Mouse (Mus musculus) midbrain, embryonic 12.5 days (tissue): Measurements from ENCODE around the gene Stag1. TPM values are rescaled to one million over a fixed set of nuclear protein-coding genes. Genes with fewer than 3 reads are reported as not detected.

ENCODE experiments used
- ATAC-seq: fragments of 200-750 bp; cut with Nextera tagmentation; 2 replicates; pipeline ENCODE4 v1.8.0; 2017; ENCODE audit warnings: low read depth, moderate TSS enrichment, moderate library complexity; ENCODE audit not compliant: low FRiP score
- H3K27ac ChIP-seq: fragments of 300-500 bp; sonication (generic); replicated peaks from 2 replicates; pipeline ENCODE4 v1.5.1; 2016; ENCODE audit warnings: mild to moderate bottlenecking
- H3K27me3 ChIP-seq: fragments of 300-500 bp; sonication (generic); 2 replicates; pipeline ENCODE4 v1.6.1; 2016; ENCODE audit warnings: mild to moderate bottlenecking
- H3K36me3 ChIP-seq: fragments of 300-500 bp; sonication (generic); 2 replicates; pipeline ENCODE4 v1.6.1; 2016
- H3K4me1 ChIP-seq: fragments of 300-500 bp; sonication (generic); 2 replicates; pipeline ENCODE4 v1.6.1; 2016
- H3K4me2 ChIP-seq: fragments of 300-500 bp; sonication (generic); replicated peaks from 2 replicates; pipeline ENCODE4 v1.6.1; 2016; ENCODE audit warnings: mild to moderate bottlenecking, moderate library complexity
- H3K4me3 ChIP-seq: fragments of 300-500 bp; sonication (generic); 2 replicates; pipeline ENCODE4 v1.5.1; 2016; ENCODE audit warnings: mild to moderate bottlenecking
- H3K9ac ChIP-seq: fragments of 300-500 bp; sonication (generic); replicated peaks from 2 replicates; pipeline ENCODE4 v1.6.1; 2016; ENCODE audit warnings: mild to moderate bottlenecking, moderate library complexity
- H3K9me3 ChIP-seq: fragments of 300-500 bp; sonication (generic); 2 replicates; pipeline ENCODE4 v1.6.1; 2016; ENCODE audit warnings: mild to moderate bottlenecking
- WGBS: fragments of 180-500 bp; shearing (Covaris S2); methylation state at CpG from one replicate; pipeline ENCODE4 v1.1.7; 2016; 5-methylcytosine and 5-hydroxymethylcytosine counted together
- polyA plus RNA-seq: library from polyadenylated mRNA; unstranded; fragments of >200 nt; fragmentation: Nextera tagmentation; extraction: Ambion mirVana; gene quantifications from 2 replicates; pipeline ENCODE4 v1.2.1, GENCODE M21; 2016

Gene Stag1
- polyA plus RNA-seq, 1 experiment from 2014 or later, result 63.6 TPM

DNA sequence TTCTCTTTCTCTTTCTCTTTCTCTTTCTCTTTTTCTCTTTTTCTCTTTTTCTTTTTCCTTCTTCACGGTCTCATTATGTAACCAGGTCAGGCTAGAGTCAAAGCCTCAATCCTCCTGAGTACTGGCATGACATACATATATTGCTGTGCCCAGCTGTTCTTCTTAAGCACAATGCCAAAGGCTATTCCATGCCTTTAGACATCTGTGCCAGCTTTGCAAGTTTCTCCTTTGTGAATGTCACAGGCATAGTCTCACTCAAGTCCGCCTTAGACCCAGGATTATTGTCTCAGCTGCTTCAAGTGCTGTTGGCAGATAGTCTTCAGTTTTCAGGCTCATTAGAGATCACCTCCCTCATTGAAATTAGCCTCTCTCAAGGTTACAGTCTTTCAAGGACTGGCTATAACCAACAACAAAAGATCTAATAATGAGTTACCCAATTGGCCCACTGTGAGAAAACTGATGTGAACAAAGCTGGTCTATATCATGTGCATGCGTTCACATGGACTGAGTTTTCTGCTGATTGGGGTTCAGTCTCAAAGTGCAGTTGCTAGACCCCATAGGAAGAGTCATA is 16.0 kb downstream of the Stag1 start:
- Histone ChIP-seq H3K9ac (no peak overlapping the region), H3K9me3 (no peaks in the 10 kb centered on the region), H3K27me3 (no peaks in the 10 kb centered on the region; the same call in 1 of the 2 replicates), H3K4me3 (no peak overlapping the region), H3K4me2 (no peak overlapping the region), H3K4me1 (peaks cover 12% of the 10 kb centered on the region; the same call in 1 of the 2 replicates), H3K27ac (no peak overlapping the region), H3K36me3 (no peaks in the 10 kb centered on the region)
- no peak for ATAC-seq
- WGBS, result 73% methylated on average over 3 of the region's 3 CpGs

DNA sequence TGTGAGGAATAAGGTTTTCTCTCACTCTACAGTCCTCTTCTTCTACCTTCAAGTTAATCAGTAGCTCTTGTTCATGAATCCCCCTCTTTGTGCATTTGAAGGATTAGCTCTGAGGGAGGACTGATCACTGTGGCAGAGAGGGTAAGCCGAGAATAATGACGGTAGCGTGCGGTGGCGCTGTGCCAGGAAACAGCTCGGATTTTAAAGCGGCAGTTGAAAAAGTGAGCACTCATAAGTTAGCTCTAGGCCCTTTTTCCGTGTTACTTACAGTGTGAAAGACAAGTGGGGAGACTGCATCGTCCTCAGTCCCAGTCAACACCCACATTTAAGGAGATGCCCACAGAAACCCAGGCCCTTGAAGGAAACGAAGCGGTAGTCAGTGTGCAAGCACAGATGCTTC is 19.3 kb downstream of the Stag1 start:
- ATAC-seq, result no peak
- Histone ChIP-seq H3K4me2 (0 out of 2 replicates have a peak overlapping the region, but pooled peaks have one; percentile 14), H3K27me3 (no peaks in the 10 kb centered on the region; the same call in 1 of the 2 replicates), H3K4me1 (peaks cover 15% of the 10 kb centered on the region; the same call in 1 of the 2 replicates), H3K9me3 (no peaks in the 10 kb centered on the region), H3K27ac (peak overlapping the region; percentile 49; the same call in 1 of the 2 replicates), H3K4me3 (no peak overlapping the region), H3K9ac (no peak overlapping the region; the same call in 1 of the 2 replicates), H3K36me3 (no peaks in the 10 kb centered on the region)
- WGBS, result 23% methylated on average over 11 of the region's 11 CpGs

DNA sequence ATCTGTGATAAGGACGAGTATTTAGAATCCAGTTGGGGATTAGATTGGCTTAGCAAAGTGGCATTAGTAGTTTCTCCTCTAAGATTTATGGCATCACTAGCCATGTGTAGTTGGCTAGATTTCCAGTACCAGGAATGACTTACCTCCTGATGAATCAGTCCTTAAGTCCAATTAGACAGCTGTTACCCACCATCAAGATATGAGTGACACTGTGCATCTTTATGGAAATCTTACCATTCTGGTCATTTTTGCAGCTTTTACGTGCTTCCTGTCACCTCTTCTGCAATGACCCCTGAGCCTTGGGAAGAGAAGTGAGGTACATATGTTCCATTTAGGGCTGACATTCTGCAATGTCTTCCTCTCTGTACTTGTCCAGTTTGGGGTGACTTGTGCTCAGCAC is 28.7 kb downstream of the Stag1 start:
- WGBS, result 79% methylated on average over 2 of the region's 2 CpGs
- H3K36me3 ChIP-seq, result no peaks in the 10 kb centered on the region
- H3K9me3 ChIP-seq, result no peaks in the 10 kb centered on the region
- no peak overlapping the region for H3K27ac ChIP-seq
- no peak overlapping the region for H3K9ac ChIP-seq
- H3K4me1 ChIP-seq, result no peaks in the 10 kb centered on the region
- no peaks in the 10 kb centered on the region for H3K27me3 ChIP-seq
- no peak for ATAC-seq
- no peak overlapping the region for H3K4me2 ChIP-seq
- no peak overlapping the region for H3K4me3 ChIP-seq

DNA sequence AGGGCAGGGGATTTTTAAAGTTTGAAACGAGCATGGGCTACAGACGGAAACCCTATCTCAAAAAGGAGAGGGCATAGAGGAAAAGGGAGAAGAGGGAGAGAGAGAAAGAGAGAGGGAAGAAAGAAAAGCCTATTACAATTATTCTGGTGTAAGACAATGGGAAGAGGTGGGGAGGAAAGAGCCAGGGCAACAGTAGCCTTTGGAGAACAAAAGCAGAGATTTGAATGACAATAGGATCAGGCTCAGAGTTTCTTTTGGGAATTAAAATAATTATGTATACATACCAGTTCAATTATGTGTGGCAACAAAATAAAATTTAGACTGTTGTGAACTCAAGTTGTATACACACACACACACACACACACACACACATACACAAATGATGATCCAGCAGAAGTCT is 43.2 kb downstream of the Stag1 start:
- ATAC-seq, result no peak
- H3K4me3 ChIP-seq, result no peak overlapping the region
- H3K27ac ChIP-seq, result 0 out of 2 replicates have a peak overlapping the region, but pooled peaks have one; percentile 97
- H3K36me3 ChIP-seq, result no peaks in the 10 kb centered on the region
- H3K9me3 ChIP-seq, result no peaks in the 10 kb centered on the region
- H3K9ac ChIP-seq, result 0 out of 2 replicates have a peak overlapping the region, but pooled peaks have one; percentile 0
- peak overlapping the region; percentile 72 for H3K4me2 ChIP-seq
- WGBS, result 19% methylated on average over 2 of the region's 2 CpGs
- peaks cover 31% of the 10 kb centered on the region for H3K4me1 ChIP-seq
- H3K27me3 ChIP-seq, result no peaks in the 10 kb centered on the region

DNA sequence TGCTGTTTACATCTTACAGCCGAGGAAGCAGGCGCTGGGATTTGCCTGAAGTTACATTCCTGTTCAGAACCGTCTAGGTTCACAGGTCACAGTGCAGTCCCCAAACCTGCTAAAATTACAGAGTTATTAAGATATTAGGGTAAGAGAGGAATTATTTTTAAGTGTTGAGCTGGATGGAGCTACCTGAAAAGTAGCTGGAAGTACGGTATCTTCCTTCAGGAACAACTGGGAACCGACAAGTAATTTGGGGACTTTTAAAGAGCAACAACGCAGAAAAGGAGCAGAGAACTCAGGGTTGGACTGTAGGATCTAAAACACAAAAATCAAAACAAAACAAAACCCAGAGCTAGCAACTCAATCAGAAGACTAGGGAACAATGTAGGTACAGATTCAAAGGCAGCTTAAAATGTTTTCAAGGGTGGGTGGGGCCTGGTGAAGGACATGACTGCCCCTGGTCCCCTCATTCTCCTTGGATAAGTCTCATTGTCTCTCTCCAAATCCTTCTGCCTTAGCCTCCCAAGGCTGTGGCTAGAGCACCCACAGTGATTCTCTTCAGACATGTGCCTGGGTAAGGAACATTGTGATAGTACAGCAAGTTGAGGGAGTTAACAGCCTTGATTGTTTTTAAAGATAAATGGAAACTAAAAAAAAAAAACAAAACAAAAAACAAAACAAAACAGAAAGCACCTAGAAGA is 43.9 kb downstream of the Stag1 start:
- Histone ChIP-seq H3K9ac (0 out of 2 replicates have a peak overlapping the region, but pooled peaks have one; percentile 0), H3K4me1 (peaks cover 34% of the 10 kb centered on the region), H3K4me2 (peak overlapping the region; percentile 72), H3K36me3 (no peaks in the 10 kb centered on the region), H3K27me3 (no peaks in the 10 kb centered on the region), H3K9me3 (no peaks in the 10 kb centered on the region), H3K4me3 (peak overlapping the region; percentile 84), H3K27ac (peak overlapping the region; percentile 97)
- ATAC-seq, result no peak
- 17% methylated on average over 6 of the region's 6 CpGs for WGBS

DNA sequence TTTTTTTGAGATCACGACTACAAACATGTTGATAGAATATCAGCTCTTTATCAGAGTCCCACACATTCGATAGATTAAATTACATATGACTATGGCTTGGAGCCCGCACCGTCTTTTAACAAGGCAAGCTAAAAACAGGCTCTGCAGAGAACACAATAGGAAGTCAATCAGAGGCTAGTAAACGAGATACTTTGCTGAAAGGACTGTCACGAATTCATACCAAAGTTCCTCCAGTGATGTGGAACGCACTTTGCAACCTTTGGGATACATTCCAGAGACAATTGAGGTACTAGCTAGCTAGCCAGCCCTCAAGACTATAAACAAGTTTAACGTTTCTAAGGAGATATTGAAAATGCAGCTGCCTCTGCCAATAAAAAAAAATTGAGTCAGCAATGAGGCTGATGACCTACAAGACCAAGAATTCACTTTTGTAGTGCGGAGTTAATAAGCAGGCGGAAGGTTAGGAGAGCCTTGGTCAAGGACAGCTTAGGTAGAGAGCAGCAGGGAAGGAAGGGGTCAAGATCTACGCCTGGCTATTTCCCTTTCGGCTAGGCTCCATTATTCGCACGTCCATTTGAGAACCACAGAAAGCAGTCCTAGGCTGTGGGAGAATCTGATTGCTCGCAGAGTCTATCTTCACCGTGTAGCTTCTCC is 44.7 kb downstream of the Stag1 start:
- Histone ChIP-seq H3K9me3 (no peaks in the 10 kb centered on the region), H3K36me3 (no peaks in the 10 kb centered on the region), H3K4me2 (peak overlapping the region; percentile 72), H3K27ac (peak overlapping the region; percentile 97), H3K27me3 (no peaks in the 10 kb centered on the region), H3K9ac (peak overlapping the region; percentile 65), H3K4me1 (peaks cover 34% of the 10 kb centered on the region), H3K4me3 (peak overlapping the region; percentile 84)
- 3% methylated on average over 16 of the region's 16 CpGs for WGBS
- ATAC-seq, result no peak

DNA sequence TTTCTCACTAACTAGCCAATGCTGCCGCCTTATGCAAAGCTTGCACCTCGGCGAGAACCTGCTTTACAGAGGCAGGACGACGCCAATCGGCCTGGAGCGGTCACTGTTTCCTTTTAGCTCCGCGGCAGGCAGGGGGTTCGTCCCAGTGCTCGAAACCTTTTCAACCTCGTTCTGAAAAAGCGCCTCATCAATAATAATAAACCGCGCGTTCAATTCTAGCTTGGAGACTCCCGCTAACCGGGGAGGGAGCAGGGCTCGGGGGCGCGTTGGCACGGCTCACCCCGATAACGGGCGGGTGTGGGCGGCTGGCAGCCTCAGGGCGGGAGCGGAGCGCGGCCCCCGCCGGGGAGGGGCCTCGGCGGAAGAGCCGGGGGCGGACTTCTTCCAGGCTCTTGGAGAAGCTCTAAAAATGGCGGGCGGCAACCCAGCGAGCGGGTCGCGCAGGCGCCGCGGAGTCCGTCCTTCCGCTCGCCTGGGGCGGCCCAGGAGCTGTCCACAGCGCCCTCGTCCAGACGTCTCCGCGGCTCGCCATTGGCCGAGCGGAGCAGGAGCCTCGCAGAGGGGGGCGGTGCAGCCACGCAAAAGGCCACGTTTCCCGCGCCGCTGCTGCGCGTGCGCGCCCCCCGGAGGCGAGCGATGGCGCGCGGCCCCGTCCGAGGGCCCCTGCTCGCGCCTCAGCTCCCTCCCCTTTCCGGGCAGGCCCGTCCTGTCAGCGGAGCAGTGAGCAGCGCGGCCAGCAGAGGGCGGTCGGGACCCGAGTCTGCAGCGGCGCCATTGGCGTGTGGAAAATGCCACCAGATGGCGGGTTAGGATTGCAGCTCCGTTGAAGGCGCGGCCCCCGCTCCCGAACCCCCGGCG is 45.5 kb downstream of the Stag1 start:
- Histone ChIP-seq H3K27me3 (no peaks in the 10 kb centered on the region), H3K27ac (peak overlapping the region; percentile 97), H3K9ac (peak overlapping the region; percentile 95), H3K4me3 (peak overlapping the region; percentile 84), H3K9me3 (no peaks in the 10 kb centered on the region), H3K36me3 (no peaks in the 10 kb centered on the region), H3K4me1 (peaks cover 34% of the 10 kb centered on the region), H3K4me2 (peak overlapping the region; percentile 72)
- peak; percentile 99 for ATAC-seq
- WGBS, result under 1% methylated on average over 87 of the region's 97 CpGs

DNA sequence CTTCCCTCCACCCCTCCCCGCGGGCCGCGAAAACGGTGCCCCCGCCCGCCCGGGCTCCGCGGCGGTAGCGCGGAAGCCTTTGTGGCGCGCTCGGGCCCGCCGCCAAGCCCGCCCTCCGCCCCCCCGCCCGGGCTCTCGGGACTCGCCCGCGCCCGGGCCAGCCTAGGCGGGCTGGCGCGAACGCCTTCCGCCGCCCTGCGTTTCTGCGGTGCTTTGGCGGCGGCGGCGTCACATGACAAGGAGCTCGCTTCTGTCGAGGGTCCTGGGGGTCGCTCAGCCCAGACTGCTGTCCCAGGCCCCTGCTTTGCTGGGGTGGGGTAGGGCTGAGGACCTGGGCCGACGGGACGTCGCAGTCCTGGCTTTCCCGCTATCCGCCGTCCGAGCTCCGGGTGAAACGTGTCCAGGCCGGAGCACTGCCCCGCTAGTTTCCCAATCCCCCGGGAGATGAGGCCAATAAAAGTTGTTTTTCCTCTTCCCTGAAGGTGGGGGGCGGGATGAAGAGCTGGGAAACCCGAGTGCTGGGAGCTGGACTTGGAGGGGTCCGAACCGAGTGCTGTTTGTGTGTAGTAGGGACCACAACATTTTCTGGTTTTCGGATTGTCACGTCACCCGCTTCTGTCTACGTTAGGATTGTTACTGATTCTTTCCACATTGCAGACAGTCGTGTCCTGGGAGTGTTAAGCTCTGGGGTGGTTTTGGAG is 46.6 kb downstream of the Stag1 start:
- Histone ChIP-seq H3K4me1 (peaks cover 34% of the 10 kb centered on the region), H3K4me2 (peak overlapping the region; percentile 63), H3K4me3 (peak overlapping the region; percentile 84), H3K27ac (peak overlapping the region; percentile 97), H3K9me3 (no peaks in the 10 kb centered on the region), H3K9ac (peak overlapping the region; percentile 95), H3K36me3 (no peaks in the 10 kb centered on the region), H3K27me3 (no peaks in the 10 kb centered on the region)
- WGBS, result under 1% methylated on average over 43 of the region's 64 CpGs
- ATAC-seq, result peak; percentile 63

DNA sequence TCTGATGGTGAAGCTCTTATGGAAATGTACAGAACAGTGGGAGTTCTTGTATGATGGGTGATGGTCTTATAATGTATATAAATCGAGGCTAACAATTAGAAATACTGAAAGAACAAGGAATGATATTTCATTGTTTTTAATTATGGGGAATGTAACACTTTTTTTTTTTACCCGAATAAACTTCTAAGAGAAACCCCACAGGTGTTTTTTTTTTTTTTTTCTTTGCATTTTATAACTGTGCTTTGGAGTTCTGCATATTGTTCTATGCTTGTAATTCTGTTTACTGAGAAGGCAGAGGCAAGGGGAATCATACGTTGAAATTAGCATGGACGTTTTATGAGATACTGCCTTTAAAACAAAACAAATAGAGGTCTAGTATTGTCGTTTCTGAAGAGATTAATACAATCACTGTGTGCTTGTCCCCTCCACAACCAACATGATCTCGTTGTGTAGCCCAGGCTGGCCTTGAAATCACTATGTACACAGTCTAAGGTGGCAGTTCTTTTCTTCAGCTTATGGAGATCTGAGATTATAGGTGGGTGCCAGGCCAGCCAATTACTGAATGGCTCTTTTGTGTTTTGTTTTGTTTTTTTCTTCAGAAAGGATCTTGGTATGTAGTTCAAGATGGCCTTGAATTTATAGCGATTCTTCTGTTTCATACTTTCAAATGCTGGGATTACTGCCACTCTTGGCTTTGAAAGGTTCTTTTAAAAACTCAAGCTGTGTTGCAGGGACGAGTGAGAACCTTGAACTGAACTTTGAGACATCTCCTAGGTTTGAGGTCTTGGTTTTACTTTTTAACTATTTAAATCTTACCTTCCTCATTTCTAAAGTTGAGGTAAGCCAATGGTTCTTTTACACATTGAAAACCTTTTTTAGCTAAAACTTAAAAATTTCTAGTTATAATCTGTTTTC is 47.7 kb downstream of the Stag1 start:
- Histone ChIP-seq H3K4me3 (peak overlapping the region; percentile 84), H3K4me2 (peak overlapping the region; percentile 63), H3K9me3 (no peaks in the 10 kb centered on the region), H3K9ac (no peak overlapping the region; the same call in 1 of the 2 replicates), H3K27me3 (no peaks in the 10 kb centered on the region), H3K4me1 (peaks cover 31% of the 10 kb centered on the region), H3K36me3 (no peaks in the 10 kb centered on the region), H3K27ac (no peak overlapping the region)
- ATAC-seq, result no peak
- WGBS, result 34% methylated on average over 8 of the region's 8 CpGs

DNA sequence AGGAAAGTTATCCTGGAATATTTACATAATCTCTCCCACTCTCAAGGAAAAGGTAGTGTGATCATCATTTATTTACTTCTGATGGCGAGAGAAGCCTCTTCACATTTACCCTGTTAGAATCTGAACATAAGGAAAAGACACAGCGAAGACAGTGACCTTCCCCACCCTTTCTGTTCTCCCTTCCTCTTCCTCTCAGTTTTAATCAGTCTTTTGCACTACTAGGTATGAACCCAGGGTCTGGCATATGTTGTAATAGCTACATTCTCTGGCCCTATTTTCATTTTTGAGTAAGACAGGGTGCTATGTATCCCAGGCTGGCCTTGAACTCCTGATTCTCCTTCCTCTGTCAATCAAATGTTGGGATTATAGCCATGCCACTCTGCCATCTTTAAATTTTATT is 48.7 kb downstream of the Stag1 start:
- no peaks in the 10 kb centered on the region for H3K9me3 ChIP-seq
- 95% methylated on average over 2 of the region's 2 CpGs for WGBS
- peaks cover 21% of the 10 kb centered on the region for H3K4me1 ChIP-seq
- H3K4me3 ChIP-seq, result no peak overlapping the region
- no peaks in the 10 kb centered on the region for H3K27me3 ChIP-seq
- no peak for ATAC-seq
- H3K36me3 ChIP-seq, result no peaks in the 10 kb centered on the region
- no peak overlapping the region for H3K27ac ChIP-seq
- no peak overlapping the region for H3K9ac ChIP-seq
- H3K4me2 ChIP-seq, result no peak overlapping the region
